Mouse (Mus musculus) CH12.LX (cell line): ENCODE measurements at regions not wholly inside any gene's neighbourhood (a gene's known extent, or its start where the extent isn't known, plus 50 kb on each side); places are given as distances from the start of the nearest gene placed in this dataset.

Experiments used
- DNase-seq: peaks from one replicate; pipeline ENCODE4 v3.0.0-alpha.2; 2013; ENCODE audit errors: extremely low read depth
- H3K27ac ChIP-seq: 2 replicates; pipeline ENCODE4 v1.5.1; 2012; ENCODE audit warnings: low read depth, mild to moderate bottlenecking, control low read depth, moderate library complexity; ENCODE audit not compliant: insufficient read depth
- H3K27me3 ChIP-seq: replicated peaks from 2 replicates; pipeline ENCODE3; 2012; ENCODE audit warnings: inconsistent platforms
- H3K36me3 ChIP-seq, 2 experiments: replicated peaks in 1 of 2; 2 replicates each; pipeline versions ENCODE3 to v1.6.1; 2012; ENCODE audit warnings: inconsistent platforms in 1 of 2, low read length in 1 of 2, mild to moderate bottlenecking in 1 of 2, mixed read lengths in 1 of 2, moderate library complexity in 1 of 2; ENCODE audit not compliant: control insufficient read depth in 1 of 2, insufficient read depth in 1 of 2
- H3K4me1 ChIP-seq, 2 experiments: 2 replicates each; pipeline ENCODE4 v1.6.1; 2012; ENCODE audit warnings: inconsistent platforms in 1 of 2, moderate library complexity in 1 of 2; ENCODE audit not compliant: insufficient read depth in 2 of 2, control insufficient read depth in 1 of 2
- H3K4me2 ChIP-seq: 2 replicates; pipeline ENCODE4 v1.6.1; 2012; ENCODE audit warnings: low read depth, mild to moderate bottlenecking, control low read depth; ENCODE audit not compliant: poor library complexity, insufficient read depth, severe bottlenecking
- H3K4me3 ChIP-seq, 3 experiments: fragments of 150-350 bp in 1 of 3; sonication (generic) in 1 of 3; replicated peaks in 1 of 3; 2 replicates each; pipeline versions ENCODE3 to v1.5.1; 2011 to 2012; ENCODE audit warnings: low read depth in 2 of 3, low read length in 2 of 3, mild to moderate bottlenecking in 2 of 3, moderate library complexity in 2 of 3, control low read depth in 1 of 3, improper control_type of control experiment in 1 of 3, inconsistent platforms in 1 of 3, mixed read lengths in 1 of 3; ENCODE audit not compliant: poor library complexity in 1 of 3
- H3K79me2 ChIP-seq: replicated peaks from 2 replicates; pipeline ENCODE4 v1.6.1; 2012; ENCODE audit warnings: mild to moderate bottlenecking, moderate library complexity; ENCODE audit not compliant: control insufficient read depth, poor library complexity, insufficient read depth, severe bottlenecking; ENCODE audit errors: extremely low read depth
- H3K9ac ChIP-seq: 2 replicates; pipeline ENCODE4 v1.6.1; 2012; ENCODE audit warnings: low read depth, mild to moderate bottlenecking, control low read depth, moderate library complexity; ENCODE audit not compliant: insufficient read depth
- H3K9me3 ChIP-seq: replicated peaks from 2 replicates; pipeline ENCODE3; 2012; ENCODE audit warnings: low read length, inconsistent platforms, mixed read lengths
- CTCF ChIP-seq, 2 experiments: IDR thresholded peaks in 1 of 2; conservative IDR thresholded peaks in 1 of 2; 2 replicates each; pipeline ENCODE4 v1.5.1; 2011 to 2012; ENCODE audit warnings: low read depth in 2 of 2, low read length in 2 of 2, improper control_type of control experiment in 1 of 2, inconsistent platforms in 1 of 2, mild to moderate bottlenecking in 1 of 2, moderate library complexity in 1 of 2
- GABPA ChIP-seq: IDR thresholded peaks from 2 replicates; pipeline ENCODE4 v1.6.1; 2012; ENCODE audit warnings: low read depth, low read length, improper control_type of control experiment, inconsistent platforms; ENCODE audit not compliant: insufficient replicate concordance
- MAX ChIP-seq: IDR thresholded peaks from 2 replicates; pipeline ENCODE4 v1.6.1; 2011; ENCODE audit warnings: low read length, improper control_type of control experiment
- MEF2A ChIP-seq: IDR thresholded peaks from 2 replicates; pipeline ENCODE4 v1.6.1; 2014; ENCODE audit warnings: low read depth, mild to moderate bottlenecking, inconsistent platforms, low read length, improper control_type of control experiment, borderline replicate concordance
- PAX5 ChIP-seq: IDR thresholded peaks from 2 replicates; pipeline ENCODE4 v1.6.1; 2012; ENCODE audit warnings: low read length, inconsistent platforms, mixed read lengths
- RAD21 ChIP-seq: IDR thresholded peaks from 2 replicates; pipeline ENCODE4 v1.6.1; 2011; ENCODE audit warnings: low read depth, mild to moderate bottlenecking, low read length, improper control_type of control experiment, moderate library complexity
- RCOR1 ChIP-seq: conservative IDR thresholded peaks from 2 replicates; pipeline ENCODE4 v1.6.1; 2012; ENCODE audit warnings: low read depth, mild to moderate bottlenecking, inconsistent platforms, low read length, improper control_type of control experiment
- SMC3 ChIP-seq: IDR thresholded peaks from 2 replicates; pipeline ENCODE4 v1.6.1; 2011; ENCODE audit warnings: low read depth, low read length, improper control_type of control experiment
- ZC3H11A ChIP-seq: IDR thresholded peaks from 2 replicates; pipeline ENCODE4 v1.6.1; 2012; ENCODE audit warnings: low read depth, mild to moderate bottlenecking, inconsistent platforms, low read length, improper control_type of control experiment
- dilution Hi-C: fragments of 300-500 bp; cut with MboI; formaldehyde crosslinking; loops from 2 replicates; pipeline ENCODE4 v1.14.3; 2020; ENCODE audit warnings: low sequenced_read_pairs; ENCODE audit not compliant: extremely low pct_unique_long_range_greater_than_20kb, extremely low pct_ligation_motif_present
- in situ Hi-C: fragments of 300-500 bp; cut with MboI; formaldehyde crosslinking; loops from 3 replicates; pipeline ENCODE4 v1.14.3; 2019; ENCODE audit warnings: low sequenced_read_pairs, low pct_ligation_motif_present, low pct_unique_long_range_greater_than_20kb, mixed read lengths

GRCm38 (mm10) chr8:104022231-104022630, 79.2 kb upstream of the Cdh5 start:
- no peaks in the 10 kb centered on the region for H3K27me3 ChIP-seq
- in situ Hi-C loops = no loop called here
- H3K79me2 ChIP-seq = no peaks in the 10 kb centered on the region
- no peak for TF ChIP-seq ZC3H11A
- no peak for TF ChIP-seq GABPA
- no peak for TF ChIP-seq PAX5
- DNase-seq = no peak
- no peaks in the 10 kb centered on the region for H3K36me3 ChIP-seq
- no peak overlapping the region for H3K9ac ChIP-seq
- dilution Hi-C loops = no loop called here
- H3K27ac ChIP-seq = no peak overlapping the region
- H3K4me3 ChIP-seq = no peak overlapping the region
- no peak overlapping the region for H3K4me2 ChIP-seq
- H3K4me1 ChIP-seq = peaks cover 6 to 24% of the 10 kb centered on the region in 2 experiments; a peak in 3 of 4 replicates
- no peaks in the 10 kb centered on the region for H3K9me3 ChIP-seq

GRCm38 (mm10) chr8:104022691-104023509, 78.5 kb upstream of the Cdh5 start:
- no peak overlapping the region for H3K27ac ChIP-seq
- TF ChIP-seq RCOR1 (no peak), MAX (peak; percentile 18; the same call in 1 of the 2 replicates), MEF2A (0 out of 2 replicates have a peak, but pooled peaks have one; percentile 13)
- H3K4me1 ChIP-seq = peaks cover 6 to 24% of the 10 kb centered on the region in 2 experiments; a peak in 3 of 4 replicates
- H3K27me3 ChIP-seq = no peaks in the 10 kb centered on the region
- H3K36me3 ChIP-seq = no peaks in the 10 kb centered on the region
- H3K9me3 ChIP-seq = no peaks in the 10 kb centered on the region
- no peak overlapping the region for H3K9ac ChIP-seq
- H3K4me2 ChIP-seq = no peak overlapping the region
- in situ Hi-C loops = no loop called here
- DNase-seq = no peak
- no peaks in the 10 kb centered on the region for H3K79me2 ChIP-seq
- H3K4me3 ChIP-seq = no peak overlapping the region
- dilution Hi-C loops = no loop called here

DNA sequence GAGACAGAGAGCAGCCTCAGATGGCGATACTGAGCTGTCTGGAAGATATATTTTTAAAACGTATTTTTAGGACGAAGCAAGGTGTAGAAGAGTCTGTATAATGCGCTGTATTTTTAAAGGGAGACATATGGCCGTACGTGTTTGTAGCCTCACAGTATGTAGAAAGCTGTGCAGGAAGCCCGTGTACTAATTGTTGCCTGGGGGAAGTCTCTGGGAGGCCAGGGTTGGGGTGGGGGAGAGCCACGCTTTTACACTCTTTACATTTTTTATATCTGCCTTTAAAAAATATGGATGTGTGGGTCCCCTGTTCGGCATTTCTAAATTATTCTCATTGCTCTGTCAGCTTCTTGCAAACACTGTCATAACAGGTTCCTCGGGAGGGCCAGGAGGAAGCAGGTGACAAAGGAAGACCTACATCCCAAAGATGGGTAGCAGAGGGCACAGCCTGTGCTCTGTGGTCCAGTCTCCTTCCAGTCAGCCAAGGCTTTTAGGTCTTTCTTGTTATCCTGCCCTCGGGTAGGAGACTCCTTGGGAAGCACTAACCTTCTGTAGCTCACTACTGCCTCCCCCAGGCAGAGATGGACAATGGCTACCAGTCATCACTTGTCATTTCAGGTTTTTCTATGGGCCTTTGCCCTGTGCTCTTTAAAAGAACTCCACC, 74.1 kb upstream of the Cdh5 start:
- peaks cover 19% of the 10 kb centered on the region for H3K9me3 ChIP-seq
- peaks cover 3% of the 10 kb centered on the region for H3K27me3 ChIP-seq
- no peak overlapping the region for H3K4me3 ChIP-seq
- H3K9ac ChIP-seq = no peak overlapping the region
- TF ChIP-seq RAD21 = peak; percentile 74
- TF ChIP-seq ZC3H11A = no peak
- peak; percentile 52 to 72; a peak in 3 of 4 replicates for TF ChIP-seq CTCF (conservative IDR thresholded peaks at IDR 0.05 in 1 of 2, IDR thresholded peaks at IDR 0.05 in 1 of 2; ENCODE audit: low read depth in 2 of 2, low read length in 2 of 2)
- TF ChIP-seq SMC3 = peak; percentile 63
- dilution Hi-C loops (no loop called here), in situ Hi-C loops (loop anchor here (25.0 kb wide), 1 partner anchor 440 kb away; no protein-coding TSS in a partner anchor)
- no peak overlapping the region for H3K27ac ChIP-seq
- H3K4me2 ChIP-seq = no peak overlapping the region
- H3K4me1 ChIP-seq = peaks cover 6 to 22% of the 10 kb centered on the region in 2 experiments; a peak in 3 of 4 replicates
- no peaks in the 10 kb centered on the region; the same call in 1 of the 2 replicates for H3K79me2 ChIP-seq
- no peaks in the 10 kb centered on the region for H3K36me3 ChIP-seq
- DNase-seq = peak; percentile 58
